Mouse (Mus musculus) liver, embryonic 15.5 days (tissue): ENCODE data around the gene 9830107B12Rik. TPM values are rescaled to one million over a fixed set of nuclear protein-coding genes. Genes with fewer than 3 reads are reported as not detected.

ENCODE experiments used
- ATAC-seq: fragments of 200-750 bp; cut with Nextera tagmentation; 2 replicates; pipeline ENCODE4 v1.8.0; 2017; ENCODE audit warnings: moderate number of reproducible peaks, mild to moderate bottlenecking, moderate library complexity; ENCODE audit not compliant: insufficient read depth
- H3K27ac ChIP-seq: fragments of 300-500 bp; sonication (generic); replicated peaks from 2 replicates; pipeline ENCODE4 v1.5.1; 2015; ENCODE audit warnings: mild to moderate bottlenecking, inconsistent platforms
- H3K27me3 ChIP-seq: fragments of 300-500 bp; sonication (generic); 2 replicates; pipeline ENCODE4 v1.6.1; 2015; ENCODE audit warnings: mild to moderate bottlenecking, inconsistent platforms
- H3K36me3 ChIP-seq: fragments of 300-500 bp; sonication (generic); replicated peaks from 2 replicates; pipeline ENCODE4 v1.6.1; 2015; ENCODE audit warnings: moderate library complexity, mild to moderate bottlenecking, inconsistent platforms
- H3K4me1 ChIP-seq: fragments of 300-500 bp; sonication (generic); replicated peaks from 2 replicates; pipeline ENCODE4 v1.6.1; 2015; ENCODE audit warnings: inconsistent platforms
- H3K4me2 ChIP-seq: fragments of 300-500 bp; sonication (generic); 2 replicates; pipeline ENCODE4 v1.6.1; 2015; ENCODE audit warnings: moderate library complexity, mild to moderate bottlenecking, inconsistent platforms
- H3K4me3 ChIP-seq: fragments of 300-500 bp; sonication (generic); replicated peaks from 2 replicates; pipeline ENCODE4 v1.5.1; 2015; ENCODE audit warnings: mild to moderate bottlenecking, inconsistent platforms
- H3K9ac ChIP-seq: fragments of 300-500 bp; sonication (generic); 2 replicates; pipeline ENCODE4 v1.6.1; 2015; ENCODE audit warnings: moderate library complexity, mild to moderate bottlenecking, inconsistent platforms
- H3K9me3 ChIP-seq: fragments of 300-500 bp; sonication (generic); replicated peaks from 2 replicates; pipeline ENCODE4 v1.6.1; 2016; ENCODE audit warnings: inconsistent platforms
- WGBS: fragments of 180-500 bp; shearing (Covaris S2); methylation state at CpG from one replicate; pipeline ENCODE4 v1.1.7; 2015; ENCODE audit warnings: mixed read lengths; ENCODE audit not compliant: insufficient replicate concordance; 5-methylcytosine and 5-hydroxymethylcytosine counted together
- polyA plus RNA-seq: library from polyadenylated mRNA; unstranded; fragments of >200 nt; fragmentation: Nextera tagmentation; extraction: Ambion mirVana; gene quantifications from 2 replicates; pipeline ENCODE4 v1.2.1, GENCODE M21; 2015

9830107B12Rik gene
- polyA plus RNA-seq, 1 experiment from 2014 or later: 0.70 TPM

DNA sequence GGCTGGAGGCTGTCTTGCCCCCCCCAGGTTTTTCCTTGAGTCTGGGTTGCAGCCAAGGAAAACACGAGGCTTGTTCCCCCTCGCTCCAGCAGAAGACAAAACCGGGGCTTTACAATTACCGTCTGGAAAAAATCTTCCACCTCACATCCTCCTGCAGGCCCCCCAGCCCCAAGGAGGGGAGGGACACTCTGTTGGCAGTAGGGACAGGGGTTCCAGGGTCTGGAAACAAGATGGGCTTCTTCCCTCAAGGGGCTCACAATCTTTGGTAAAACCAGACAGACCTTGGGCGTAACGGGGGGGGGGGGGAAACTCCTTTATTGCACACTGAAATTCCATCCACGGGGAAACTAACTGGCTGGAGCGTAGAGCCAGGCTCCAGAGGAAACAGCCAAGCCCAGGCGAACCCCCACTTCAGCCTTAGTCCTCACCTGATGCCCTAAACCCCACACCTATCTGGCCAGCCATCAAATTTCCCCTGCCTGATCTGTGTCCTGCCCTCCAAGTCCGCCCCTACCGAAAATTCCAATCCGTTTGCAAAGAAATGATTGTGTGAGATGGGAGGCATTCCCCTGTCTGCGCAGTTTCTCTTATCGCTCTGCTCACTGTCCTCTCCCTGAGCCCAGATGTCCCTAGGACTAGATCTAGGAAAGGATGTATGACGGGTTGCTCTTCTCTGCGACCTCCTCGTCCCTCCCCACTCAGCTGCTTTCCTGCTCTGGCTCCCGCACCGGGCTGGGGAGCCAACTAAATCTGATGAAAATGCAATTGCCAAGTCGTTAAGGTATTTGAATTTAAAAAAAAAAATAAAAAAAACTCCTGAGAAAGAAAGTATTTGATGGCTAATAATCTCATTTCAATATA, 51.0 kb downstream of the 9830107B12Rik start:
- Histone ChIP-seq H3K9me3 (0 out of 2 replicates have a peak, but pooled peaks cover 4% of the 10 kb centered on the region), H3K27me3 (peaks cover 74% of the 10 kb centered on the region)
- ATAC-seq: no peak

DNA sequence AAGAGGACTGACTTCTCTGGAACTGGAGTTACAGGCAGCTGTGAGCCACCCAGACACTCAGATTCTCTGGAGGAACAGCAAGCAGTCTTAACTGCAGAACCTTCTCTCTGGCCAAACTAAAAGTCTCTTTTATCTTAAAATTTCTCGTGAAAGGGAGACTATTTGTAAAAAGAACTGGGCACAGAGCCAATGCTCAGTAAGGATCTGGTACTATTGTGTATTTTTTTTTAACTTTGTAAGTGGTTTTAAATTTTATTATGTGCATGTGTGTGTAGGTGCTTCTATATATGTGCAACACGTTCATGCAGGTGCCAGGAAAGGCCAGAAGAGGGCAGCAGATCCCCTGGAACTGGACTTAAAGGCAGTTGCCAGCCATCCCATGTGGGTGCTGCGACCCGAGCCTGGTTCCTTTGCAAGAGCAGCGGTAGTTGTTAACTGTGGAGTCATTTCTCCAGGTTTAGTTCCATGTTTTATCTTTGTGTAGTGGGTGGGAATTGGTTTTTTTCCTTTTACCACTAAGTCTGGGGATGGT, 52.7 kb downstream of the 9830107B12Rik start:
- Histone ChIP-seq H3K9ac (no peak overlapping the region), H3K4me1 (peaks cover 16% of the 10 kb centered on the region), H3K36me3 (no peaks in the 10 kb centered on the region), H3K4me2 (no peak overlapping the region), H3K27me3 (peaks cover 57% of the 10 kb centered on the region), H3K4me3 (no peak overlapping the region), H3K9me3 (0 out of 2 replicates have a peak, but pooled peaks cover 4% of the 10 kb centered on the region), H3K27ac (no peak overlapping the region)
- ATAC-seq: no peak
- 53% methylated on average over 5 of the region's 5 CpGs for WGBS

More for the DNA sequence above, 51.0 kb downstream of the 9830107B12Rik start:
- no peaks in the 10 kb centered on the region for H3K36me3 ChIP-seq
- 12% methylated on average over 20 of the region's 20 CpGs for WGBS
- H3K4me1 ChIP-seq: peaks cover 16% of the 10 kb centered on the region
- no peak overlapping the region for H3K4me3 ChIP-seq
- no peak overlapping the region for H3K27ac ChIP-seq
- H3K9ac ChIP-seq: no peak overlapping the region
- H3K4me2 ChIP-seq: no peak overlapping the region

DNA sequence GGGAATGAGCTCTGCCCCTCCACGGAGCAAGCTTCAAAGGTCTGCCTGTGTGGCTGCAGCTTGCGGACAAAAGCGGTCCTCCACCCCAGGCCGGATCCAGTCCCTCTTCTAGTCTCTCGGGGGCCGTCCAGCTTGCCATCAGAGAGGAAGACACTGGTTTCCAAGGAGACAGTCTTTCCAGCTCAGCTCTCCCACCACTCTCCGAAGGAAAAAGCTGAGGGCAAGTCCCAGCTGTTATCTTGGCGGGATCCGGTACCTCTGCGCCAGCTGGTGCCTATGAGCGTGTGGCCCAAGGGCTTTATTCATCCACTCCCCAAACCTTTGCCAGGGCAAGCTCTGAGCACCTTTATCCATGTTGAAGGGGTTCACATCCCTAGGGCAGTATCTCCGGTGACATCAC, 55.8 kb downstream of the 9830107B12Rik start:
- ATAC-seq: no peak
- Histone ChIP-seq H3K27me3 (peaks cover 27% of the 10 kb centered on the region), H3K9me3 (0 out of 2 replicates have a peak, but pooled peaks cover 4% of the 10 kb centered on the region), H3K36me3 (no peaks in the 10 kb centered on the region), H3K27ac (no peak overlapping the region), H3K4me3 (no peak overlapping the region), H3K9ac (no peak overlapping the region), H3K4me1 (no peaks in the 10 kb centered on the region), H3K4me2 (no peak overlapping the region)
- 76% methylated on average over 12 of the region's 12 CpGs for WGBS

DNA sequence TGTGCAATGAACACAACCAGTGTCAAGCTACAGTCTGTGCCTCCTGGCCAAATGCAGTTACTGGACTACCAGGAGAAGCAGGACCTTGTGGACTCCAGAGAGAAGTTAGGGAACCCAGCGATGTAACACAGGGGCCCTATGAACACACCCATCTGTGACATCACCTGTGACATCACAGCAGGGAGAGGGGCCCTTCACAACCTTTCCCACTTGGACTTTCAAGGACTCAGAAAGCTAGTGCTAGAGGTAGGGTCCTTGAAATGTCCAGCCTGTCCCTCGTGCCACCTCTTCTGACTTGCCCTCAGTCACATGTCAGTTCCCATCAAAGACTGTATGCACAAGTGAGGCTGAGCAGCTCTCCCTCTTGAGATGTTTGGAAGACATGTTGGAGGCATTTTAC, 56.6 kb downstream of the 9830107B12Rik start:
- 48% methylated on average over 2 of the region's 2 CpGs for WGBS

DNA sequence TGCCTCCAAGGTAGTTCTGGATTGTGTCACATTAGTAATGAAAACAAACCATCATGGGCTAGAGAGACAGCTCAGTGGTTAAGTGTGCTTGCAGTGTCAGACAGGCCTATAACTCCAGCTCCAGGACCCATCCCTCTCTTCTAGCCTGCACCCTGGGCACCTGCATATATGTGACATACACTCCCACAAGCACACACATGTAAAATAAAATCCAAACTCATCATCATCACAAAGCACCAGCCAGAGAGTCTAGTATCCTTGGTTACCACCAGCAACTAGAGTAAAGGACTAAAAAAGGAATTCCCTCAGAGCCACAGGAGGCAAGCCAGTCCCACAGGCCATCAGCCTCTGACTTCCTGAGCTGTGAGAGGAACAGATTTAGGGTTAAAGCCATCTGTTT, 57.0 kb downstream of the 9830107B12Rik start, which contains the start of gene 1700067P10Rik:
Gene 1700067P10Rik (plus strand): TSS at position 301 of the 400 bp plus-strand sequence.
- H3K36me3 ChIP-seq: no peaks in the 10 kb centered on the region
- no peak within 1 kb of the TSS for H3K9ac ChIP-seq

More for the DNA sequence above, 56.6 kb downstream of the 9830107B12Rik start:
- no peak overlapping the region for H3K9ac ChIP-seq
- H3K27ac ChIP-seq: no peak overlapping the region
- 0 out of 2 replicates have a peak, but pooled peaks cover 4% of the 10 kb centered on the region for H3K9me3 ChIP-seq
- no peak overlapping the region for H3K4me2 ChIP-seq
- no peak overlapping the region for H3K4me3 ChIP-seq
- no peaks in the 10 kb centered on the region for H3K36me3 ChIP-seq
- no peak for ATAC-seq
- no peaks in the 10 kb centered on the region for H3K4me1 ChIP-seq
- H3K27me3 ChIP-seq: peaks cover 18% of the 10 kb centered on the region

DNA sequence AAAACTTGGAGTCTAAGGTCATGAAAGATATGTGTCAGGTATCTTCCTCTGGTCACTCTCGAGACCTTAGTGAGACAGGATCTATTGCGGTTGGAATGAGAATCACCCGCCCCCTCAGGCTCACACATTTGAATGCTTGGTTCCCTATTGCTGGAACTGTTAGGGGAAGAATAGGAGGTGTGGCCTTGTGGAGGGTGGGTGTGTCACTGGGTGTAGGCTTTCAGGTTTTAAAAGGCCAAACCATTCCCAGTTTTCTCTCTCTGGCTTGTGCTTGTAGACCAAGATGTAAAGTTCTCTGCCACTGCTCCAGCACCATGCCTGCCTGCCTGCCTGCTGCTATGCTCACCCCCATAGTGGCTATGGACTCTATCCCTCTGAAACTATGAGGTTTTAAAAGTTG, 65.4 kb downstream of the 9830107B12Rik start:
- ATAC-seq: no peak
- H3K36me3 ChIP-seq: no peaks in the 10 kb centered on the region

More for the DNA sequence above, 57.0 kb downstream of the 9830107B12Rik start, which contains the start of gene 1700067P10Rik:
- H3K27me3 ChIP-seq: peaks cover 14% of the 10 kb centered on the region
- no peak for ATAC-seq
- no peak within 1 kb of the TSS for H3K27ac ChIP-seq
- no peaks in the 10 kb centered on the region for H3K4me1 ChIP-seq
- H3K4me2 ChIP-seq: no peak within 1 kb of the TSS
- no peak within 1 kb of the TSS for H3K4me3 ChIP-seq
- 0 out of 2 replicates have a peak, but pooled peaks cover 4% of the 10 kb centered on the region for H3K9me3 ChIP-seq

More for the DNA sequence above, 65.4 kb downstream of the 9830107B12Rik start:
- WGBS: 30% methylated on average over 3 of the region's 3 CpGs
- Histone ChIP-seq H3K27ac (no peak overlapping the region), H3K4me1 (no peaks in the 10 kb centered on the region), H3K4me2 (no peak overlapping the region), H3K4me3 (no peak overlapping the region), H3K27me3 (no peaks in the 10 kb centered on the region; the same call in 1 of the 2 replicates), H3K9me3 (no peaks in the 10 kb centered on the region), H3K9ac (no peak overlapping the region)

Other genes starting within 250 kb of the 9830107B12Rik start
- 4.6 and 4.8 TPM in 2 replicates for gene Foxp4, start 221.6 kb downstream of the 9830107B12Rik start, polyA plus RNA-seq
- not detected in 2 replicates for gene 1700122O11Rik, start 108.0 kb downstream of the 9830107B12Rik start, polyA plus RNA-seq
- not detected in 2 replicates for gene 1700067P10Rik, start 56.9 kb downstream of the 9830107B12Rik start, polyA plus RNA-seq
- 1.0 and 1.2 TPM in 2 replicates for gene A530064D06Rik, start 21.0 kb upstream of the 9830107B12Rik start, polyA plus RNA-seq
- 1.5 and 2.0 TPM in 2 replicates for gene Trem1, start 86.5 kb upstream of the 9830107B12Rik start, polyA plus RNA-seq
- gene Trem3, start 101.5 kb upstream of the 9830107B12Rik start, polyA plus RNA-seq: 8.7 and 9.5 TPM in 2 replicates
- gene Treml4, start 118.0 kb upstream of the 9830107B12Rik start, polyA plus RNA-seq: 5.0 and 5.1 TPM in 2 replicates
- gene Treml2, start 153.2 kb upstream of the 9830107B12Rik start, polyA plus RNA-seq: 3.7 and 3.8 TPM in 2 replicates
- 3.9 and 4.3 TPM in 2 replicates for gene B430306N03Rik, start 169.9 kb upstream of the 9830107B12Rik start, polyA plus RNA-seq
- 3.6 and 4.1 TPM in 2 replicates for gene Trem2, start 200.1 kb upstream of the 9830107B12Rik start, polyA plus RNA-seq
- gene Treml1, start 213.6 kb upstream of the 9830107B12Rik start, polyA plus RNA-seq: 15.8 and 18.3 TPM in 2 replicates